Mouse (Mus musculus) right cerebral cortex, postnatal 4 days (tissue): ENCODE data around the gene Spryd3.
"Not testable (repeated sequence)": the region's sequence is repeated elsewhere in the genome, so short reads cannot be mapped to it uniquely, and the experiment has no call there.

Experiments
- DNase-seq: peaks from one replicate; pipeline ENCODE4 v3.0.0-alpha.2; 2022

Spryd3 gene

GRCm38 (mm10) chr15:102097147-102097915, 38.7 kb downstream of the Spryd3 start:
- no peak for DNase-seq

GRCm38 (mm10) chr15:102094988-102095387, 41.0 kb downstream of the Spryd3 start:
- no peak for DNase-seq

- no peak for DNase-seq
These were observed 41.9 kb downstream of the Spryd3 start for GRCm38 (mm10) chr15:102094157-102094556.

GRCm38 (mm10) chr15:102092222-102092621, 43.8 kb downstream of the Spryd3 start:
- DNase-seq: no peak

- DNase-seq: no peak
These were observed 44.3 kb downstream of the Spryd3 start for GRCm38 (mm10) chr15:102091688-102092087.

GRCm38 (mm10) chr15:102091063-102091679, 44.9 kb downstream of the Spryd3 start:
- no peak for DNase-seq

GRCm38 (mm10) chr15:102089914-102090585, 46.0 kb downstream of the Spryd3 start:
- no peak for DNase-seq

GRCm38 (mm10) chr15:102083028-102083427, 53.0 kb downstream of the Spryd3 start:
- DNase-seq: no peak

- no peak for DNase-seq
These were observed 53.9 kb downstream of the Spryd3 start for GRCm38 (mm10) chr15:102082148-102082547.

GRCm38 (mm10) chr15:102080429-102080828, 55.6 kb downstream of the Spryd3 start:
- DNase-seq: no peak

GRCm38 (mm10) chr15:102079924-102080323, 56.1 kb downstream of the Spryd3 start:
- not testable (repeated sequence) for DNase-seq

- no peak for DNase-seq
These were observed 56.8 kb downstream of the Spryd3 start for GRCm38 (mm10) chr15:102079221-102079620.

GRCm38 (mm10) chr15:102077111-102077677, 58.8 kb downstream of the Spryd3 start:
- no peak for DNase-seq

GRCm38 (mm10) chr15:102074876-102075585, 61.0 kb downstream of the Spryd3 start:
- no peak for DNase-seq

GRCm38 (mm10) chr15:102074070-102074731, 61.8 kb downstream of the Spryd3 start:
- peak; percentile 77 for DNase-seq

- peak; percentile 99 for DNase-seq
These were observed 62.4 kb downstream of the Spryd3 start, which contains the start of gene Eif4b for GRCm38 (mm10) chr15:102073559-102074069. Gene Eif4b, plus strand, starts transcription at chr15:102073773.

GRCm38 (mm10) chr15:102072963-102073558, 63.0 kb downstream of the Spryd3 start:
- no peak for DNase-seq

GRCm38 (mm10) chr15:102070476-102071467, 65.3 kb downstream of the Spryd3 start:
- no peak for DNase-seq
